Mouse (Mus musculus): ENCODE results near the gene Cxcl12. TPM values are rescaled to one million over a fixed set of nuclear protein-coding genes. Genes with fewer than 3 reads are reported as not detected.

Gene Cxcl12
- polyA plus RNA-seq (2014; fragmentation: Nextera tagmentation; extraction: Ambion mirVana) = 52.0 and 56.7 TPM in 2 replicates

DNA sequence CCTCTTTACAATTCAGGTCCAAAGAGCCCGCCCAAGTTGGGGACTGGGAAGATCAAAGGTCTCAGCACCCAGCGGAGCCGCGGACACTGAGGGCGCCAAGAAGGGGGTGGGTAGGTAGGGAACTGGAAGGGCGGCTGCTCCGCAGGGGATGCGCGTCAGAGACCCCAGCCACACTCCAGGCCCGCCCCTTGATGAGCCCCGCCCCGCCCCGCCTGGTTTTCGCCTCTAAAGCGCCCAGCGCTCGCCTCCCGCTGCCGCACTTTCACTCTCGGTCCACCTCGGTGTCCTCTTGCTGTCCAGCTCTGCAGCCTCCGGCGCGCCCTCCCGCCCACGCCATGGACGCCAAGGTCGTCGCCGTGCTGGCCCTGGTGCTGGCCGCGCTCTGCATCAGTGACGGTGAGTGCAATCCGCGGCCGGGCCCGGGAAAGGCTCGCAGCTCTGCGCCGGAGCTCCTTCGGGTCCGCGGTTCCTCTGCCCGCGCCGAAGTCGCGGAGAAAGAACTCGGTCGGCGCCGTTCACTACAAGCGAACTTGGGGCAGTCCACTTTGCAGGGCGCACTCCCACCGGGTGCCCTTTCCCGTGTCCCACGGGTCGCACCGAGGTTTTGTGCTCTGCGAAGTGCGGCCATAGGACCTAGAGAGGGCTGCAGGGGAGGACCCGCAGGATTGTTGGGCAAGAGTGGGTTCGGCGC lies at the start of gene Cxcl12:
Cxcl12 (plus strand) TSS at position 215 of the 691 bp plus-strand sequence.
- no peaks in the 10 kb centered on the region for H3K36me3 ChIP-seq (ENCODE audit: control insufficient read depth, insufficient read depth, low read length)
- H3K4me2 ChIP-seq (ENCODE audit: low read depth, low read length, severe bottlenecking) = peak within 1 kb of the TSS; percentile 92
- H3K9me3 ChIP-seq (ENCODE audit: control insufficient read depth, low read length) = no peaks in the 10 kb centered on the region
- peaks cover 40% of the 10 kb centered on the region for H3K27me3 ChIP-seq (ENCODE audit: control insufficient read depth, insufficient read depth, low read length)
- H3K4me3 ChIP-seq (ENCODE audit: low read depth, low read length) = peak within 1 kb of the TSS; percentile 52
- H3K9ac ChIP-seq (ENCODE audit: low read length) = peak within 1 kb of the TSS; percentile 50
- H3K4me1 ChIP-seq (replicated peaks; ENCODE audit: control insufficient read depth, insufficient read depth, low read length) = peaks cover 2% of the 10 kb centered on the region; the same call in 1 of the 2 replicates
- DNase-seq (ENCODE audit: low spot score) (peak; percentile 78), ATAC-seq (replicated peaks; ENCODE audit: low FRiP score) (peak; percentile 62)
- WGBS = under 1% methylated on average over 61 of the region's 64 CpGs
- no peak within 1 kb of the TSS for H3K27ac ChIP-seq (ENCODE audit: low read depth, low read length)

DNA sequence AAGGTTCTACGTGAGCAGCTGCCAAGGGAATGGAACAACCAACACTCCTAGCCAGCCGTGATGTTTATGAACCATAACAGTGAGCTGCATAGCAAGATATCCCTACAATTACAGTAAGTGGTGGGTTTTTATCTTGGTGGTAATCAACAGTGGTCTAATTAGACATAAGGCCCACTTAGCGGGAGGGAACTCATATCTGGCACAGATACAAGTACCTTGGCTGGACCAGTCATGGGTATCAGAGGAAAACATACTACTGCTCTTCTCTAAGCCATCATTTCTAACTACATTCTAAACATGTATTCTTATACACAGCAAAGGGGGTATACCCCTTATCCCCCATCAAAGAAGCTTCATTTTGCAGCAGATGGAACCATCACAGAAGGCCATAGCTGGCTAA lies 46.3 kb upstream of the Cxcl12 start:
- no peak for DNase-seq (ENCODE audit: low spot score)
- no peak for ATAC-seq (replicated peaks; ENCODE audit: low FRiP score)
- WGBS = 92% methylated on average over 3 of the region's 3 CpGs
- H3K4me2 ChIP-seq (ENCODE audit: low read depth, low read length, severe bottlenecking) = no peak overlapping the region
- no peaks in the 10 kb centered on the region for H3K36me3 ChIP-seq (ENCODE audit: control insufficient read depth, insufficient read depth, low read length)
- no peak overlapping the region for H3K4me3 ChIP-seq (ENCODE audit: low read depth, low read length)
- H3K9me3 ChIP-seq (ENCODE audit: control insufficient read depth, low read length) = no peaks in the 10 kb centered on the region
- H3K4me1 ChIP-seq (replicated peaks; ENCODE audit: control insufficient read depth, insufficient read depth, low read length) = no peaks in the 10 kb centered on the region
- no peaks in the 10 kb centered on the region for H3K27me3 ChIP-seq (ENCODE audit: control insufficient read depth, insufficient read depth, low read length)
- no peak overlapping the region for H3K9ac ChIP-seq (ENCODE audit: low read length)
- no peak overlapping the region for H3K27ac ChIP-seq (ENCODE audit: low read depth, low read length)

DNA sequence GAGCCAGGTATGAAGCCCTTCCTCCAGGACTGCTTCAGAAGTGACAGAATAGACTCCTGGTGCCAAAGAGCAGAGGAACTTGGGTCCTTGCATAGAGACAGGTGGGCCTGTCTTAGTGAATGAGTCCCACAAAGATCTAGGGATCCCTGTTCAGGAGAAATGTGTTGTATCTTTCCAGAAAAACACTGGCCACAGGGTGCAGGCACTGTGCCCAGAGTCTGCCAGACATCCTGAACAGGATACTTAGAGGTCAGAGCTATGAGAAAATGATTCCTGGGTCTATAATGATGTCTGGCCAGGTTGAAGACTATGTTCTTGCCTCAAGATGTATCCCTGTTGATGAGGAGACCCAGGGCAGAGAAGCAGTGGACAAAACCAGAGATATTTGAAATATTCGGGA lies 42.0 kb upstream of the Cxcl12 start:
- no peaks in the 10 kb centered on the region for H3K27me3 ChIP-seq (ENCODE audit: control insufficient read depth, insufficient read depth, low read length)
- no peak overlapping the region for H3K27ac ChIP-seq (ENCODE audit: low read depth, low read length)
- ATAC-seq (replicated peaks; ENCODE audit: low FRiP score) = no peak
- no peaks in the 10 kb centered on the region for H3K9me3 ChIP-seq (ENCODE audit: control insufficient read depth, low read length)
- no peak overlapping the region for H3K9ac ChIP-seq (ENCODE audit: low read length)
- no peaks in the 10 kb centered on the region for H3K4me1 ChIP-seq (replicated peaks; ENCODE audit: control insufficient read depth, insufficient read depth, low read length)
- no peaks in the 10 kb centered on the region for H3K36me3 ChIP-seq (ENCODE audit: control insufficient read depth, insufficient read depth, low read length)
- WGBS = 83% methylated on average over 1 of the region's 1 CpGs
- no peak overlapping the region for H3K4me2 ChIP-seq (ENCODE audit: low read depth, low read length, severe bottlenecking)
- H3K4me3 ChIP-seq (ENCODE audit: low read depth, low read length) = no peak overlapping the region
- no peak for DNase-seq (ENCODE audit: low spot score)

DNA sequence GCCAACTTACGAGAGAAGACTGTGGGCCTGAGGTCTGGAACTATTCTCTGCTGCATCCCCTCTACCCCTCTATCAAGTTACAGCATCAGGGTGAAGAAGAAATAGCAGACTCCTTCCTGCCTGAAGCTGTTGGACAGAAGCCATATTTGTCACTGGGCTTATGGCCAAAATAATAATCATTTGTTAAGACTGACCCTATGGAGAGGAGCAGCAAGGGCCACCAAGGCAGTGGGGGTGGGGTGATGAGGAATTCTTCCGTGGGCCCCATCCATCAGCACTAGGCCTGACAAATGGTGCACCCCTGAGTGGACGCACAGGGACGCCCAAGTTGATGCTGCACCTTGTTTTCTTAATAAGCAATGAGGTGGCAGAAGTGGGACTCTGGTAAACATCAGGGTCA lies 38.9 kb upstream of the Cxcl12 start:
- Histone ChIP-seq H3K4me3 (ENCODE audit: low read depth, low read length) (no peak overlapping the region), H3K27ac (ENCODE audit: low read depth, low read length) (no peak overlapping the region), H3K27me3 (ENCODE audit: control insufficient read depth, insufficient read depth, low read length) (no peaks in the 10 kb centered on the region), H3K4me2 (ENCODE audit: low read depth, low read length, severe bottlenecking) (no peak overlapping the region), H3K36me3 (ENCODE audit: control insufficient read depth, insufficient read depth, low read length) (no peaks in the 10 kb centered on the region), H3K9ac (ENCODE audit: low read length) (no peak overlapping the region), H3K4me1 (replicated peaks; ENCODE audit: control insufficient read depth, insufficient read depth, low read length) (no peaks in the 10 kb centered on the region), H3K9me3 (ENCODE audit: control insufficient read depth, low read length) (no peaks in the 10 kb centered on the region)
- WGBS = 87% methylated on average over 4 of the region's 4 CpGs
- DNase-seq (ENCODE audit: low spot score) = no peak
- ATAC-seq (replicated peaks; ENCODE audit: low FRiP score) = no peak

DNA sequence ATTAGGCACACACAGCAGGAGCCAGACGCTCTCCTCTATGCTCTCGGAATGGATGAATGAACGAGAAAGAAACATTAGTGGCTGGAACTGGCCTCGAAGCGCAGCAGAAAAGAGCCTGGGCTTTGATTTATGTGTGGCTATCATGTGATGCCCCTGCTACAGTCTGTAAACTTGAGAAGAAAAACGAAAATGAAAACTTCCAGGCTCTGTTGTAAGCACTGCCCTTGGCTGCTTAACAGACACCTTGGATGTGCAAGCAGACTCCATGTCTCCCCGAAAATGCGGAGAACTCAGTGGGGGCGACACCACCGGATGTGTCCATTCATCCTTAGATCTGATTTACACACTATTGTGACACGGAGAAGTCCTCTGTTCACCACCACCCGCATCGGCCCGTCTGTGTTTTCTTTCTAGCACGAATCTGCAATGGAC lies 37.6 kb upstream of the Cxcl12 start:
- Histone ChIP-seq H3K36me3 (ENCODE audit: control insufficient read depth, insufficient read depth, low read length) (no peaks in the 10 kb centered on the region), H3K27me3 (ENCODE audit: control insufficient read depth, insufficient read depth, low read length) (no peaks in the 10 kb centered on the region), H3K27ac (ENCODE audit: low read depth, low read length) (no peak overlapping the region), H3K4me1 (replicated peaks; ENCODE audit: control insufficient read depth, insufficient read depth, low read length) (no peaks in the 10 kb centered on the region), H3K4me3 (ENCODE audit: low read depth, low read length) (no peak overlapping the region), H3K9ac (ENCODE audit: low read length) (no peak overlapping the region), H3K4me2 (ENCODE audit: low read depth, low read length, severe bottlenecking) (no peak overlapping the region), H3K9me3 (ENCODE audit: control insufficient read depth, low read length) (no peaks in the 10 kb centered on the region)
- ATAC-seq (replicated peaks; ENCODE audit: low FRiP score) (no peak), DNase-seq (ENCODE audit: low spot score) (peak; percentile 43)
- WGBS = 48% methylated on average over 15 of the region's 15 CpGs

DNA sequence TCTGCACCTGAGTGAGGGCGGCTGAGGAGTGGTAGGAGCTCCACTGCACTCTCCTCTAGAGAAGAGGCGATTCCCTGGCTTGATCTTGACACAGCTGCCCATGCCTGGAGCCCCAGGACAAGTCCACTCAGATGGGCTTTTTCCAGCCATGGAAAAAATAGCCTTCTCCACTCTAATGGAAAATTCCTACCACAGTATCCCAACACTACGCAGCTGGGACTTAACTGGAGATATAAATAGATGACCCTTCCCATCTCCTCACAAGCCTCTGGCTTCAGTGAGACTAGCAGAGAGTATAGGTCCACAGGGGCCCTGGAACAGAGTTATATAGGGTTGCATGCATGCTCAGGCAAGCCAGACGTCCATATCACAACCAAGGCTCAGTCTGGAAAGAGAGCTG lies 33.8 kb upstream of the Cxcl12 start:
- no peak overlapping the region for H3K9ac ChIP-seq (ENCODE audit: low read length)
- no peaks in the 10 kb centered on the region for H3K4me1 ChIP-seq (replicated peaks; ENCODE audit: control insufficient read depth, insufficient read depth, low read length)
- H3K27ac ChIP-seq (ENCODE audit: low read depth, low read length) = no peak overlapping the region
- ATAC-seq (replicated peaks; ENCODE audit: low FRiP score) (no peak), DNase-seq (ENCODE audit: low spot score) (no peak)
- no peak overlapping the region for H3K4me2 ChIP-seq (ENCODE audit: low read depth, low read length, severe bottlenecking)
- H3K9me3 ChIP-seq (ENCODE audit: control insufficient read depth, low read length) = no peaks in the 10 kb centered on the region
- no peak overlapping the region for H3K4me3 ChIP-seq (ENCODE audit: low read depth, low read length)
- H3K36me3 ChIP-seq (ENCODE audit: control insufficient read depth, insufficient read depth, low read length) = no peaks in the 10 kb centered on the region
- no peaks in the 10 kb centered on the region for H3K27me3 ChIP-seq (ENCODE audit: control insufficient read depth, insufficient read depth, low read length)
- 84% methylated on average over 4 of the region's 4 CpGs for WGBS

DNA sequence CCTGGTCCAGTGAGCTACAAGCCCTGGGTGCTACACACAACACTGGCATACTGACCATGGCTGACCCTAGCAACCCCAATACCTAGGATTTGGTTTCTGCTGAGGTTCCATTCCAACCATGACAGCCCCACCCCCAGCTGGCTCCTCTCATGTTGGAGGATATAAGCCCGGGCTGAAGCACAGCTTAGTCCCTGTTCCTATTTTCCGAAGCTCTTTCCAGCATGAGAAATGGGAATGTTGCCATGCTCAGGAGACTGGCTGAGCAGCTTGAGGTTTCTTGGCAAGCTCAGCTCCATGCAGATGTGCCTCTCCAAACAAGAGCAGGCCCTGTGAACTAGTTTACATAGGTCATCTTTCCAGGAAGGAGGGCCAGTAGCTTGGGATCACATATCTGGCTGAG lies 30.6 kb upstream of the Cxcl12 start:
- Histone ChIP-seq H3K4me3 (ENCODE audit: low read depth, low read length) (no peak overlapping the region), H3K9me3 (ENCODE audit: control insufficient read depth, low read length) (no peaks in the 10 kb centered on the region), H3K27ac (ENCODE audit: low read depth, low read length) (no peak overlapping the region), H3K4me2 (ENCODE audit: low read depth, low read length, severe bottlenecking) (no peak overlapping the region), H3K36me3 (ENCODE audit: control insufficient read depth, insufficient read depth, low read length) (no peaks in the 10 kb centered on the region), H3K9ac (ENCODE audit: low read length) (no peak overlapping the region), H3K4me1 (replicated peaks; ENCODE audit: control insufficient read depth, insufficient read depth, low read length) (no peaks in the 10 kb centered on the region), H3K27me3 (ENCODE audit: control insufficient read depth, insufficient read depth, low read length) (no peaks in the 10 kb centered on the region)
- DNase-seq (ENCODE audit: low spot score) (no peak), ATAC-seq (replicated peaks; ENCODE audit: low FRiP score) (no peak)
- WGBS = 92% methylated on average over 2 of the region's 2 CpGs

DNA sequence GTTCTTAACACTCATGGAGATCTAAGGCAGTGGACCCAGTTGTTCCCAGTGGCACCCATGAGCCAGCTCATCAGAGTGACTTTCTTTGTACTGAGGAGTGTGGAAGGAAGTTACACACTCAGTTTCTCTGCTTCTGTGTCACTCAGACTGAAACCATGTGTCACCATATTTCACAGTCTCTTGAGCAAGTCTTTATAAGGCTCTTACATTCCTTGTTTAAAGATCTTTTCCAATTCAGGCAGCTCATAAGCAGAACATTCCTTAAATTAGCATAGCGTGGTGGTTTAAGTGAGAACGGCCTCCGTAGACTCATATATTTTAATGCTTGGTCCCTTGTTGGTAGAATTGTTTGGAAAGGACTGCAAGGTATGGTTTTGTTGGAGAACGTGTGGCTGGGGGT lies 27.4 kb upstream of the Cxcl12 start:
- no peaks in the 10 kb centered on the region for H3K27me3 ChIP-seq (ENCODE audit: control insufficient read depth, insufficient read depth, low read length)
- H3K9me3 ChIP-seq (ENCODE audit: control insufficient read depth, low read length) = no peaks in the 10 kb centered on the region
- no peak overlapping the region for H3K4me2 ChIP-seq (ENCODE audit: low read depth, low read length, severe bottlenecking)
- no peak overlapping the region for H3K27ac ChIP-seq (ENCODE audit: low read depth, low read length)
- 91% methylated on average over 4 of the region's 4 CpGs for WGBS
- ATAC-seq (replicated peaks; ENCODE audit: low FRiP score) (no peak), DNase-seq (ENCODE audit: low spot score) (no peak)
- no peaks in the 10 kb centered on the region for H3K4me1 ChIP-seq (replicated peaks; ENCODE audit: control insufficient read depth, insufficient read depth, low read length)
- H3K36me3 ChIP-seq (ENCODE audit: control insufficient read depth, insufficient read depth, low read length) = no peaks in the 10 kb centered on the region
- H3K9ac ChIP-seq (ENCODE audit: low read length) = no peak overlapping the region
- no peak overlapping the region for H3K4me3 ChIP-seq (ENCODE audit: low read depth, low read length)

DNA sequence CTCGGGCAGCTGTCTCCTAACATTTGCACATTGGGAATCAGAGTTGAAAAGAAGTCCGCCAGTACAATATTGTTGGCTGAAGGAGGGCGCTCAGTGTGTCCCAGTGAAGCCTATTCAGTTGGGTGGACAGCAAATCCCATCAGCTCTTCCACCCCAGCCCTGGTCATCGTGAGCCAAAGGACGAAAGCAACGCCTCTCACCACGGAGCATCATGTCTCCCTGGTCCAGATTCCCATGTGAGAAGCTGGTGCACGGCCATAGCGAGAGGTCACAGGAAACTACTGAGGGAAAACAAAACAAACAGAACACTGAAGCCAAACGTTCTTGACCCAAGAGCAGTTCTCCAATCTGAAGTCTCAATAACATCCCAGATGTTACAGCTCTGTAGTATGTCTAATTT lies 21.4 kb upstream of the Cxcl12 start:
- Histone ChIP-seq H3K4me1 (replicated peaks; ENCODE audit: control insufficient read depth, insufficient read depth, low read length) (no peaks in the 10 kb centered on the region), H3K27me3 (ENCODE audit: control insufficient read depth, insufficient read depth, low read length) (no peaks in the 10 kb centered on the region), H3K9me3 (ENCODE audit: control insufficient read depth, low read length) (no peaks in the 10 kb centered on the region), H3K27ac (ENCODE audit: low read depth, low read length) (no peak overlapping the region), H3K4me2 (ENCODE audit: low read depth, low read length, severe bottlenecking) (no peak overlapping the region), H3K4me3 (ENCODE audit: low read depth, low read length) (no peak overlapping the region), H3K9ac (ENCODE audit: low read length) (no peak overlapping the region), H3K36me3 (ENCODE audit: control insufficient read depth, insufficient read depth, low read length) (no peaks in the 10 kb centered on the region)
- ATAC-seq (replicated peaks; ENCODE audit: low FRiP score) (no peak), DNase-seq (ENCODE audit: low spot score) (no peak)
- WGBS = 92% methylated on average over 10 of the region's 10 CpGs

Data from forebrain, embryonic 11.5 days (tissue).